Mouse (Mus musculus): ENCODE measurements around the gene Sec31a.
A peak's percentile ranks its signal among the peaks of the same experiment; 100 is the strongest.
"Not testable (repeated sequence)": the region's sequence is repeated elsewhere in the genome, so short reads cannot be mapped to it uniquely, and the experiment has no call there.

Sec31a gene

GRCm38 (mm10) chr5:100415761-100416590 is at the start of gene Sec31a:
Gene Sec31a, minus strand, starts transcription at chr5:100416234.
- peak; percentile 98 for DNase-seq

- no peak for DNase-seq
These were observed 46.3 kb upstream of the Sec31a start for GRCm38 (mm10) chr5:100462374-100462773.

DNA sequence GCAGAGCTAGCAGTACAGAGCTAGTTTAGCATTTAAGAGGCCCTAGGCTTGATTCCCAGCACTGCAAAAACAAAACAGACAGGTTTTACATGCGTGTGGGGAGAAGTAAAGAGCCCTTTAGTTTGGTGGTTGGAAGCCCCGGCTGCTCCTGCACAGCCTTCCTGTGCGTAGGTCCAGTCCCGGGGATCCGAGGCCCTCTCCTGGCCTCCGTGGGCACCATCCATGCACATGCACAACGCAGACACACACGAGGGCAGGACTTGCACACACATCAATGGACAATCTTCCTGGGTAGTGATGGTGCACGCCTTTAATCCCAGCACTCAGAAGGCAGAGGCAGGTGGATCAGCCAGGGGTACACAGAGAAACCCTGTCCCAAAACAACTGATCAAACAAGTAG is 45.5 kb upstream of the Sec31a start:
- DNase-seq, result no peak

- no peak for DNase-seq
These were observed 43.4 kb upstream of the Sec31a start for GRCm38 (mm10) chr5:100459468-100459867.

- DNase-seq, result no peak
These were observed 35.8 kb upstream of the Sec31a start for GRCm38 (mm10) chr5:100451871-100452270.

GRCm38 (mm10) chr5:100438796-100439195 is 22.8 kb upstream of the Sec31a start:
- DNase-seq, result no peak

- no peak for DNase-seq
These were observed 21.9 kb upstream of the Sec31a start for GRCm38 (mm10) chr5:100437917-100438316.

GRCm38 (mm10) chr5:100437086-100437485 is 21.1 kb upstream of the Sec31a start:
- DNase-seq, result no peak

DNA sequence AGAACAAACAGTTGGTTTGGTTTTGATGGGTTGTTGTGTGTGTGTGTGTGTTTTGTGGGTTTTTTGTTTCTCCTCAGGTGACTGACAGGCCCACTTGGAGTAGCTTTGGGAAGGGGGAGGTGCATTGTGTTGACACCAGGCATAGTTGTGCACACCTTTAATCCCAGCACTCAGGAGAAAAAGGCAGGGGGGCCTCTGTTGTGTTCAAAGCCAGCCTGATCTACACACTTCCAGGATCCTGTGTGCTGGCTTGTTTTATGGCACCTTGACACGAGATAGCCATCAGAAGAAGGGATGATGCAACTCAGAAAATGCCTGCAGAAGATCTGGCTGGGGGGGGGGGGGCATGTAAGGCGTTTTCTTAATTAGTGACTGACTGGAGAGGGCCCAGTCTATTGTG is 14.9 kb upstream of the Sec31a start:
- no peak for DNase-seq

GRCm38 (mm10) chr5:100430076-100430390 is 14.0 kb upstream of the Sec31a start:
- no peak for DNase-seq

GRCm38 (mm10) chr5:100429344-100430075 is 13.5 kb upstream of the Sec31a start:
- DNase-seq, result peak; percentile 91

- no peak for DNase-seq
These were observed 12.8 kb upstream of the Sec31a start for GRCm38 (mm10) chr5:100428734-100429343.

DNA sequence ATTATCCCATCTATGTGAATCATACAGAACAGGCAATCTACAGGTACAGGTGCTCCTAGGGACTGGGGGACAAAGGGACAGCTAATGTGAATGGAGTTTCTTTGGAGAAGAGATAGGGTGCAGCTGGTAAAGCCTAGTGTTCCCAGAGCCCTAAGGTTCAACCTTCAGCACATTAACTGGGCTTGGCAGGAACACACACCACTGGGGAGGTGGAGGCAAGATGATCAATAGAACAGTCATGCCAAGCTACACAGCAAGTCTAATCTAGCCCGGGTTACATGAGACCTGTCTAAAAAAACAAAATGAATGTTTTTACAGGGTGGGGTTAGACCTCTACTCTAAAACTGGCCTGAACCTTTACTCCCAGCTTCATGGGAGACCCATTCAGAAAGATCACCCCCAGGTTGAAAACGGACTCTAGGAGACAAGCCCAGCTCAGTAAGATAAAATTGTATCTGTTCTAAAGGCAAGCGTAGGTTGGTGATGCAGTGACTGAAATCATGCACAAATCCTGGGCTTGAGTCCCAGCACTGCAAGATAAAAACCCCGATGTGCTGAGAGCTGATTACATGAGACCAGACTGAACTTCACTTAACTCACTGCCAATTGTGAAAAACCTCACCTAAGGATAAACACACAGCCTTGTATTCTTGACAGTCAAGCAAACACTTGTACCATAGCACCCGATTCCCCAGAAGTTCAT is 12.1 kb upstream of the Sec31a start:
- DNase-seq, result no peak

DNA sequence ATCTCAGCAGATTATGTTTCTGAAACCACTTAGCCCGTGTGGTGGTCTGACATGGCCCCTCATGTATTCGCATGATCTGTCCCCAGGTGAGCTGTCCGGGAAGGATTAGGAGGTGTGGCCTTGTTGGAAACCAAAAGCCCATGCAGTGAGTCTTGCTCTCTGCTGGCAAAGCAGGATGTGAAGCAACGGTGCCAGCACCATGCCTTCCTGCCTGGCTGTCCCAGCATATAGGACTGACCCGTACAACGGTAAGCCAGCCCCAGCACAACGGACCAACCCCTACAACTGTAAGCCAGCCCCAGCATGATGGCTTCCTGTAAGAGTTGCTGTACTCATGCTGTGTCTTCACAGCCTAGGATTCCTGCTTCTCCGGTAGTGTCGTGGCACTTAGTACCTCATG is 11.2 kb upstream of the Sec31a start:
- no peak for DNase-seq

- not testable (repeated sequence) for DNase-seq
These were observed 9.8 kb upstream of the Sec31a start for GRCm38 (mm10) chr5:100425823-100426222.

DNA sequence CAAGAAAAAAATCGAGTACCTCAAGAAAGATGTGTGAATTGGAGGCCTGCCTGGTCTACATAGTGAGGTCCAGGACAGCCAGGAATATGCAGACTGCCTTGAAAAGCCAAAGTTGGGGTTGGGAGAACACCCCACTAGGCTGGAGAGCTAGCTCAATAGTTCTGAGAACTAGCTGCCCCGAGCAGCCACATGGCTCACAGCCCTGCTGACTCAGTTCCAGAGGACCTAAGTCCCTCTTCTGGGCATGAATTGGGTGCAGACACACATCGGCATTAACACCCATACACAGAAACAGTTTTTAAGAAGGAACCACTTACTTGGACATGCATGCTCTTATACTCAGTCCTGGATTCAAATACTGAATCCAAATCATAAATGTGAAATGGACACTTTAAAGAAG is 8.2 kb upstream of the Sec31a start:
- no peak for DNase-seq

- no peak for DNase-seq
These were observed 7.6 kb upstream of the Sec31a start for GRCm38 (mm10) chr5:100423626-100424025.

GRCm38 (mm10) chr5:100418861-100419260 is 2.8 kb upstream of the Sec31a start:
- no peak for DNase-seq

DNA sequence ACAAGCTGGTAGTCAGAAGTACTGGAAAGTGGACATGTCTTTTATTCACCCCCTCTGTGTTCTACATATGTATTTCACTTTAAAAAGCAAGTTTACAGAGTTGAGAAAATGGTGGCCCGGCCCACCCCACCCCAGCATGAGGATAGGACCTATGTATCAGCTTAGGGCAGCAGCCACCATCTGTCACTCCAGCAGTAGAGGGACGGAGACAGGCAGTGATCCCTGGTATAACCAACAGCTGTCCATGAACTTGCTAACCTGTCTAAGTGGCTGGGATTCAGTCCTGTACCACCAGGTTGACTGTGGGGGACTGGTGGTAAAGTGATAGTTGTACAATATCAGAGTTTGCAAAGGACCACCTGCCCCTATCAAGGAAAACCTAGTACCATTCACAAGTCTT is 2.0 kb upstream of the Sec31a start:
- DNase-seq, result no peak

- no peak for DNase-seq
These were observed 1.4 kb downstream of the Sec31a start for GRCm38 (mm10) chr5:100414474-100415196.

- DNase-seq, result no peak
These were observed 3.1 kb downstream of the Sec31a start for GRCm38 (mm10) chr5:100412886-100413285.

DNA sequence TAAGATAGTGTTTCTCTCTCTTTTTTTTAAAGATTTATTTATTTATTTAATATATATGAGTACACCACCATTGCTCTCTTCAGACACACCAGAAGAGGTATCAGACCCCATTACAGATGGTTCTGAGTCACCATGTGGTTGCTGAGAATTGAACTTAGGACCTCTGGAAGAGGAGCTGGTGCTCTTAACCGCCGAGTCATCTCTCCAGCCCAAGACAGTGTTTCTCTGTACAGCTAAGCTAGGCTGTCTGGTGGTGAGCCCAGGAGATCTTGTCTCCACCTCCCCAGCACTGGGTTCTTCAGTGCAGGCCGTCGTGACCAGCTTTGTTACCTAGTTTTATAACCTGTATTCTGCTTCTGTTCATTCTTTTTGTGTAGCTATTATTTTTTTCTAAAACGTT is 5.8 kb downstream of the Sec31a start:
- DNase-seq, result no peak

GRCm38 (mm10) chr5:100408485-100408884 is 7.5 kb downstream of the Sec31a start:
- DNase-seq, result no peak
